17 mouse cellular contexts compared by ENCODE assay signal in genomic region chr15:100754041-100754440, GRCm38 (mm10). TPM values are rescaled to one million over a fixed set of nuclear protein-coding genes. Genes with fewer than 3 reads are reported as not detected.
DNase-seq lines count a peak whose midpoint lies in the region; ATAC-seq and TF ChIP-seq lines count a peak whose summit lies in the region.
"Had no signal": no experiment of that assay in that cellular context is flagged by ENCODE, and none has a peak within 500 bp of the region (broad histone marks: within the 10 kb centered on the region; RNA-seq: fewer than 3 reads in every experiment).

No protein-coding gene starts in this region.

- no peak for TF ChIP-seq POLR2A in CH12.LX (IDR thresholded peaks at IDR 0.05; ENCODE audit: low read depth, low read length)

- no peaks in the 10 kb centered on the region for H3K36me3 ChIP-seq in CH12.LX (replicated peaks in 1 of 2; ENCODE audit: control insufficient read depth in 1 of 2, insufficient read depth in 1 of 2, low read length in 1 of 2)
- H3K36me3 ChIP-seq in intestine, embryonic 16.5 days (ENCODE audit: control insufficient read depth, insufficient read depth, low read length) = no peaks in the 10 kb centered on the region
- H3K36me3 ChIP-seq: embryonic facial prominence, embryonic 15.5 days; forebrain, embryonic 10.5 days; heart, embryonic 13.5 days; midbrain, embryonic 13.5 days had no signal

- no peak for TF ChIP-seq EP300 in CH12.LX (IDR thresholded peaks at IDR 0.05; ENCODE audit: low read length)

- peaks cover 2% of the 10 kb centered on the region for H3K9me3 ChIP-seq in CH12.LX (replicated peaks; ENCODE audit: low read length)
- H3K9me3 ChIP-seq in intestine, embryonic 16.5 days (ENCODE audit: control insufficient read depth, low read length) = no peaks in the 10 kb centered on the region
- H3K9me3 ChIP-seq: embryonic facial prominence, embryonic 15.5 days; forebrain, embryonic 10.5 days; heart, embryonic 13.5 days; midbrain, embryonic 13.5 days had no signal

- H3K4me3 ChIP-seq in CH12.LX (replicated peaks in 1 of 3; ENCODE audit: low read depth in 2 of 3, low read length in 2 of 3, poor library complexity in 1 of 3) = no peak overlapping the region
- no peak overlapping the region for H3K4me3 ChIP-seq in intestine, embryonic 16.5 days (ENCODE audit: low read length)
- H3K4me3 ChIP-seq: embryonic facial prominence, embryonic 15.5 days; heart, embryonic 13.5 days; midbrain, embryonic 13.5 days had no signal

- peaks cover 3 to 23% of the 10 kb centered on the region in 2 experiments; a peak in 2 of 4 replicates for H3K4me1 ChIP-seq in CH12.LX (ENCODE audit: control insufficient read depth in 1 of 2, insufficient read depth in 2 of 2)
- H3K4me1 ChIP-seq in intestine, embryonic 16.5 days (ENCODE audit: control insufficient read depth, insufficient read depth, low read length) = peaks cover 17% of the 10 kb centered on the region

- no peak overlapping the region for H3K27ac ChIP-seq in CH12.LX (ENCODE audit: insufficient read depth, low read depth)
- peak overlapping the region; percentile 83 for H3K27ac ChIP-seq in intestine, embryonic 16.5 days (ENCODE audit: low read length)
- H3K27ac ChIP-seq: embryonic facial prominence, embryonic 15.5 days; heart, embryonic 13.5 days; midbrain, embryonic 13.5 days had no signal

- in situ Hi-C loops in CH12.LX (cut with MboI; ENCODE audit: low pct_ligation_motif_present, low pct_unique_long_range_greater_than_20kb, low sequenced_read_pairs) = loop anchor here (5.0 kb wide), 1 partner anchor 292 kb away; no protein-coding TSS in a partner anchor

- ATAC-seq in intestine, embryonic 16.5 days = no peak
- no peak for ATAC-seq in megakaryocyte, adult 5-6 weeks (ENCODE audit: poor library complexity, severe bottlenecking)
- ATAC-seq: hindbrain, embryonic 16.5 days; midbrain, embryonic 13.5 days had no signal

- peaks cover 3% of the 10 kb centered on the region for H3K27me3 ChIP-seq in CH12.LX (replicated peaks)
- no peaks in the 10 kb centered on the region for H3K27me3 ChIP-seq in intestine, embryonic 16.5 days (replicated peaks; ENCODE audit: control insufficient read depth, insufficient read depth, low read length)
- H3K27me3 ChIP-seq: embryonic facial prominence, embryonic 15.5 days had no signal

- no peaks in the 10 kb centered on the region for H3K79me2 ChIP-seq in CH12.LX (replicated peaks; ENCODE audit: control insufficient read depth, extremely low read depth, insufficient read depth, poor library complexity, severe bottlenecking)

- 50% methylated on average over 7 of the region's 7 CpGs for WGBS in intestine, embryonic 16.5 days

- 0 out of 2 replicates have a peak overlapping the region, but pooled peaks have one; percentile 73 for H3K4me2 ChIP-seq in CH12.LX (ENCODE audit: insufficient read depth, low read depth, poor library complexity, severe bottlenecking)
- no peak overlapping the region; the same call in 1 of the 2 replicates for H3K4me2 ChIP-seq in intestine, embryonic 16.5 days (ENCODE audit: low read depth, low read length)
- H3K4me2 ChIP-seq: embryonic facial prominence, embryonic 15.5 days; lung, embryonic 14.5 days; midbrain, embryonic 13.5 days had no signal

- no peak for TF ChIP-seq CTCF in CH12.LX (conservative IDR thresholded peaks at IDR 0.05 in 1 of 2, IDR thresholded peaks at IDR 0.05 in 1 of 2; ENCODE audit: low read depth in 2 of 2, low read length in 2 of 2)

- peak; percentile 2 for DNase-seq in ovary, postnatal 36 days (ENCODE audit: low spot score)
- no peak for DNase-seq in ovary, adult 18-20 months (ENCODE audit: low spot score)
- no peak for DNase-seq in CH12.LX (ENCODE audit: extremely low read depth)
- DNase-seq in NIH3T3 (ENCODE audit: low read depth) = peak; percentile 56
- DNase-seq in adrenal gland, postnatal 25 days = no peak
- no peak for DNase-seq in right cerebral cortex, postnatal 14 days
- DNase-seq: gastrocnemius, postnatal 14 days; heart, postnatal 36 days; layer of hippocampus, adult 9-11 months had no signal

- no peak overlapping the region for H3K9ac ChIP-seq in CH12.LX (ENCODE audit: insufficient read depth, low read depth)
- H3K9ac ChIP-seq in intestine, embryonic 16.5 days (ENCODE audit: low read depth, low read length) = no peak overlapping the region
- H3K9ac ChIP-seq: embryonic facial prominence, embryonic 15.5 days; heart, embryonic 13.5 days; lung, embryonic 14.5 days; midbrain, embryonic 13.5 days had no signal

- TF ChIP-seq RAD21 in CH12.LX (IDR thresholded peaks at IDR 0.05; ENCODE audit: low read depth, low read length) = no peak

- dilution Hi-C loops in CH12.LX (cut with MboI; ENCODE audit: extremely low pct_ligation_motif_present, extremely low pct_unique_long_range_greater_than_20kb, low sequenced_read_pairs) = no loop called here

TF ChIP-seq in CH12.LX, 34 proteins besides CTCF, POLR2A, EP300 and RAD21:
- no peak for TF ChIP-seq MAZ (IDR thresholded peaks at IDR 0.05; ENCODE audit: low read depth, low read length)
- no peak for TF ChIP-seq CHD1 (IDR thresholded peaks at IDR 0.05; ENCODE audit: low read depth, low read length)
- TF ChIP-seq ELF1 (IDR thresholded peaks at IDR 0.05; ENCODE audit: low read depth, low read length) = no peak
- no peak for TF ChIP-seq UBTF (IDR thresholded peaks at IDR 0.05; ENCODE audit: low read depth, low read length)
- TF ChIP-seq CHD2 (IDR thresholded peaks at IDR 0.05; ENCODE audit: low read length) = no peak
- TF ChIP-seq TBP (conservative IDR thresholded peaks at IDR 0.05; ENCODE audit: low read depth, low read length) = no peak
- no peak for TF ChIP-seq SIN3A (IDR thresholded peaks at IDR 0.05; ENCODE audit: low read length)
- TF ChIP-seq TCF12 (IDR thresholded peaks at IDR 0.05; ENCODE audit: low read depth, low read length) = no peak
- TF ChIP-seq ZKSCAN1 (IDR thresholded peaks at IDR 0.05; ENCODE audit: borderline replicate concordance, low read depth, low read length) = no peak
- no peak for TF ChIP-seq IRF4 (IDR thresholded peaks at IDR 0.05; ENCODE audit: low read depth, low read length)
- no peak for TF ChIP-seq MYC (IDR thresholded peaks at IDR 0.05; ENCODE audit: low read depth, low read length)
- TF ChIP-seq NELFE (IDR thresholded peaks at IDR 0.05; ENCODE audit: low read depth, low read length) = no peak
- no peak for TF ChIP-seq ZMIZ1 (IDR thresholded peaks at IDR 0.05; ENCODE audit: low read depth, low read length)
- TF ChIP-seq PAX5 (IDR thresholded peaks at IDR 0.05; ENCODE audit: low read length) = no peak

RNA-seq across cellular contexts. Expression of gene Slc4a8, which starts 7.5 kb away (rescaled TPM):
- total RNA-seq in CH12.LX (2012; rRNA removed) = 4.1 and 4.7 TPM in 2 replicates
- 5.1 and 7.0 TPM in 2 replicates for total RNA-seq in CH12.LX (2014; rRNA removed)
- 7.2 and 9.6 TPM in 2 replicates for polyA plus RNA-seq in CH12.LX (2012; ENCODE audit: insufficient read length, low read depth)
- 3.2 and 4.5 TPM in 2 replicates for polyA plus RNA-seq in intestine, embryonic 16.5 days (2015; fragmentation: Nextera tagmentation; extraction: Ambion mirVana)
- total RNA-seq in adrenal gland, postnatal 25 days (2021) = 4.9 and 6.3 TPM in 2 replicates
- 0.16 and 4.0 TPM in 2 replicates for total RNA-seq in megakaryocyte, adult 5-6 weeks (2015)
- total RNA-seq in megakaryocyte, adult 5-6 weeks (2017) = 1.8 and 2.3 TPM in 2 replicates

RNA-seq across cellular contexts. Expression of gene Galnt6, which starts 24.9 kb away (rescaled TPM):
- total RNA-seq in CH12.LX (2012; rRNA removed) (4.4 and 5.0 TPM in 2 replicates), CH12.LX (2014; rRNA removed) (0.58 and 0.62 TPM in 2 replicates)
- 2.0 TPM in 2 replicates for polyA plus RNA-seq in CH12.LX (2012; ENCODE audit: insufficient read length, low read depth)
- polyA plus RNA-seq in intestine, embryonic 16.5 days (2015; fragmentation: Nextera tagmentation; extraction: Ambion mirVana) = 7.6 and 8.8 TPM in 2 replicates
- 3.8 and 6.3 TPM in 2 replicates for total RNA-seq in adrenal gland, postnatal 25 days (2021)
- total RNA-seq in megakaryocyte, adult 5-6 weeks (2015) = 3.6 and 4.2 TPM in 2 replicates
- total RNA-seq in megakaryocyte, adult 5-6 weeks (2017) = 9.6 and 11.4 TPM in 2 replicates
- polyA plus RNA-seq: forebrain, embryonic 10.5 days; midbrain, embryonic 13.5 days had no signal

Comparison
In these comparisons a context has a peak if more than half of its experiments do, and no peak if none do; other contexts are left out.
1. DNase-seq: peak in ovary, postnatal 36 days (single experiment) and NIH3T3 (single experiment); none in ovary, adult 18-20 months (single experiment), CH12.LX (single experiment), adrenal gland, postnatal 25 days (single experiment) and right cerebral cortex, postnatal 14 days (single experiment).